8 mouse cellular contexts compared by ENCODE assay signal in genomic region chr2:125731763-125732560, GRCm38 (mm10). TPM values are rescaled to one million over a fixed set of nuclear protein-coding genes. Genes with fewer than 3 reads are reported as not detected.
DNase-seq lines count a peak whose midpoint lies in the region; ATAC-seq and TF ChIP-seq lines count a peak whose summit lies in the region.

No protein-coding gene starts in this region.

- peak; percentile 98 for TF ChIP-seq CTCF in lung, embryonic 14.5 days (IDR thresholded peaks at IDR 0.05; ENCODE audit: low read depth)
- TF ChIP-seq CTCF in olfactory bulb, adult 2 months (IDR thresholded peaks at IDR 0.05; ENCODE audit: insufficient read depth, low read depth, low read length) = peak; percentile 99

- H3K4me3 ChIP-seq in lung, embryonic 14.5 days (ENCODE audit: low read depth, low read length) = peak overlapping the region; percentile 46
- H3K4me3 ChIP-seq in olfactory bulb, adult 2 months (ENCODE audit: insufficient read depth, low read depth, low read length) = peak overlapping the region; percentile 54

- peak; percentile 92 to 97 for ATAC-seq in hematopoietic stem cell, adult 5-6 weeks (replicated peaks in 1 of 2; ENCODE audit: insufficient read depth in 1 of 2, low FRiP score in 2 of 2, low TSS enrichment in 1 of 2, low read depth in 1 of 2, poor library complexity in 2 of 2, severe bottlenecking in 2 of 2)
- peak; percentile 96 for ATAC-seq in lung, embryonic 14.5 days (ENCODE audit: insufficient read depth)

- H3K4me1 ChIP-seq in lung, embryonic 14.5 days (ENCODE audit: insufficient read depth) = peaks cover 6% of the 10 kb centered on the region; the same call in 1 of the 2 replicates
- peaks cover 8% of the 10 kb centered on the region for H3K4me1 ChIP-seq in olfactory bulb, adult 2 months (ENCODE audit: control insufficient read depth, insufficient read depth, low read length)

- peak; percentile 93 for DNase-seq in MN1 (ENCODE audit: low spot score)
- peak; percentile 98 for DNase-seq in cerebellum, adult 8-10 months
- DNase-seq in forelimb bud, embryonic 11.5 days (ENCODE audit: low read depth, low spot score) = peak; percentile 96
- DNase-seq in layer of hippocampus, adult 8-10 months (ENCODE audit: low spot score in 2 of 2) = peak; percentile 88 to 93
- DNase-seq in lung, embryonic 14.5 days = peak; percentile 99
- DNase-seq in thymus, adult 18-20 months = peak; percentile 66 to 71

- peak overlapping the region; percentile 73 for H3K9ac ChIP-seq in lung, embryonic 14.5 days

- TF ChIP-seq POLR2A in olfactory bulb, adult 2 months (IDR thresholded peaks at IDR 0.05; ENCODE audit: insufficient read depth, low read depth, low read length) = no peak

- no peaks in the 10 kb centered on the region for H3K36me3 ChIP-seq in lung, embryonic 14.5 days (ENCODE audit: insufficient read depth)

- 7% methylated on average over 35 of the region's 35 CpGs for WGBS in lung, embryonic 14.5 days
- WGBS in olfactory bulb, adult 2 months = 10% methylated on average over 35 of the region's 35 CpGs

- peak overlapping the region; percentile 85; the same call in 1 of the 2 replicates for H3K27ac ChIP-seq in lung, embryonic 14.5 days (ENCODE audit: low read depth)
- peak overlapping the region; percentile 9; the same call in 1 of the 2 replicates for H3K27ac ChIP-seq in olfactory bulb, adult 2 months (ENCODE audit: insufficient read depth, low read depth, low read length)

- H3K9me3 ChIP-seq in lung, embryonic 14.5 days (ENCODE audit: low read depth, low read length) = no peaks in the 10 kb centered on the region

- H3K27me3 ChIP-seq in lung, embryonic 14.5 days (ENCODE audit: insufficient read depth, low read length) = no peaks in the 10 kb centered on the region

- H3K4me2 ChIP-seq in lung, embryonic 14.5 days = peak overlapping the region; percentile 75

RNA-seq across cellular contexts. Expression of gene Shc4, which starts 8.0 kb away (rescaled TPM):
- total RNA-seq in hematopoietic stem cell, adult 5-6 weeks (2017) = 1.5 and 3.0 TPM in 2 replicates
- 1 to 10 TPM; 4.9 to 6.3 (median 5.3) TPM for total RNA-seq in layer of hippocampus, adult 8-10 months (2022)
- polyA plus RNA-seq in lung, embryonic 14.5 days (2014; fragmentation: Nextera tagmentation; extraction: Ambion mirVana) = 1.1 TPM in 2 replicates
- not detected in 2 replicates for polyA plus RNA-seq in olfactory bulb, adult 2 months (2012; ENCODE audit: insufficient read depth, insufficient read length, low replicate concordance, missing spikeins)

RNA-seq across cellular contexts. Expression of gene Secisbp2l, which starts 50.7 kb away (rescaled TPM):
- 24.8 and 25.1 TPM in 2 replicates for total RNA-seq in hematopoietic stem cell, adult 5-6 weeks (2017)
- 10 to 100 TPM; 91.9 to 95.3 (median 94.9) TPM for total RNA-seq in layer of hippocampus, adult 8-10 months (2022)
- 22.4 and 22.6 TPM in 2 replicates for polyA plus RNA-seq in lung, embryonic 14.5 days (2014; fragmentation: Nextera tagmentation; extraction: Ambion mirVana)
- polyA plus RNA-seq in olfactory bulb, adult 2 months (2012; ENCODE audit: insufficient read depth, insufficient read length, low replicate concordance, missing spikeins) = 44.6 TPM in 1 of 2 replicates, not detected in the other

RNA-seq across cellular contexts. Expression of gene Eid1, which starts 59.1 kb away (rescaled TPM):
- total RNA-seq in hematopoietic stem cell, adult 5-6 weeks (2017) = 228 and 229 TPM in 2 replicates
- 100 to 1,000 TPM; 230 to 253 (median 230) TPM for total RNA-seq in layer of hippocampus, adult 8-10 months (2022)
- polyA plus RNA-seq in lung, embryonic 14.5 days (2014; fragmentation: Nextera tagmentation; extraction: Ambion mirVana) = 150 and 164 TPM in 2 replicates
- not detected in 2 replicates for polyA plus RNA-seq in olfactory bulb, adult 2 months (2012; ENCODE audit: insufficient read depth, insufficient read length, low replicate concordance, missing spikeins)

Comparison
In these comparisons a context has a peak if more than half of its experiments do, and no peak if none do; other contexts are left out.
1. Peak in every context shown above with its lines: DNase-seq, ATAC-seq, H3K4me3 ChIP-seq and H3K27ac ChIP-seq.